Mouse (Mus musculus): ENCODE measurements around the gene Hnrnpa2b1.
"Not testable (repeated sequence)": the region's sequence is repeated elsewhere in the genome, so short reads cannot be mapped to it uniquely, and the experiment has no call there.

Hnrnpa2b1 gene

GRCm38 (mm10) chr6:51469715-51470310 lies at the start of gene Hnrnpa2b1:
Gene Hnrnpa2b1, minus strand, starts transcription at chr6:51469894.
- DNase-seq: peak; percentile 98

- DNase-seq: no peak
Observed at GRCm38 (mm10) chr6:51514860-51515259, 45.2 kb upstream of the Hnrnpa2b1 start.

DNA sequence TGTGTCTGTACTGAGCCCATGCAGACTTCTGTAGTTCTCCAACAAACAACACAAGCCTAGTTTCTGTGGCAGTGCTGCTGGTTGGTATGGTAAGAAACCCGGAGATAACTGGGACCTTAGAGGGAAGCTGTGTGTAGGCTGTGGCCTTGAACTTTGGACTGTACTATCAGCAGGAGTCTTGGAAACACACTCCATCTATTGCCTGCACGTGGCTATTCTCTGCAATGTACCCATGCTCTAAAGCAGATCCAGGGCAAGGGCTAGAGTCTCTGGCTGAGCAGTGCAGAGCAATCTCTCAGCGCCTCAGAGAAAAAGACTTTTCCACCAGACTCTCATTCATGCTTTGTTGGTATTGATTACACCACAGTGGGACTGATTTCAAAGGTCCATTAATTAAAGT lies 44.1 kb upstream of the Hnrnpa2b1 start:
- no peak for DNase-seq

- no peak for DNase-seq
Observed at GRCm38 (mm10) chr6:51510946-51511345, 41.3 kb upstream of the Hnrnpa2b1 start.

DNA sequence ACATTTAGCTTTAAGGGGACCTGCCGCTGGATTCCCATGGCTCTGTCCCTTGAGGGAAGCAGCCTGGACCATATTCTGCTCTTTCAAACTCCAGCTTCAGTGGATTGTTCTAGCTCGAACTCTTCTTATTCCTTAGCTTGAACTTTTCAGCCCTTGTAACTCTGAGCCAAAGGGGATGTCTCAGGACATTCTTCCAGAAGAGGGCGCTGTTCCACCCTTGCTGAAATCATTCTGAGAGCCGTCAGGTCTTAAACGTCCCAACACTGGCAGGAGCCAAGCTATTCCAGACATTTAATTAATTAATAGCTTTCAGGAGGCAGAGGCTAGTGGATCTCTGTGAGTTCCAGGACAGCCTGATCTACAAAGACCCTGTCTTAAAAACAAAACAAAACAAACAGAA lies 40.4 kb upstream of the Hnrnpa2b1 start:
- DNase-seq: peak; percentile 52 to 54

- DNase-seq: peak; percentile 66 to 74
Observed at GRCm38 (mm10) chr6:51508750-51509648, 39.3 kb upstream of the Hnrnpa2b1 start.

DNA sequence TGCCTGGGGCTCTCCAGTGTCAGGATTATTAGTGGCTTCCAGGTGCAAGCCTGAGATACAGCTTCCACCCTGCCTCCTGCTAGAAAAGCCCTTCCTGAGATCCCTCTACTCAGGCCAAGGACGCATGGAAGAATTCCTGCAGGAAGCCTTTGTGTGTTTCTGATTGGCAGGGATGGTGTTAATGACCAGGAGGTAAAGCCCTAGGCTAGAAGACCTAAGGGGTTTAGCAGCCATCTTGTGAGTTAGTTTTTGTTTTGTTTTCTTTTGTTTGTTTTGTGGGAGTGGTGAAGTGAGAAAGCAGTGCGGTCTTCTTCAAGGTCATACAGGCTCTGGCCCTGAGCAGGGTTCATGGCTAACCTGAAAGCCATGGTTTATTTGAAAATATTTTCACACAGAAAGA lies 37.9 kb upstream of the Hnrnpa2b1 start:
- DNase-seq: no peak

DNA sequence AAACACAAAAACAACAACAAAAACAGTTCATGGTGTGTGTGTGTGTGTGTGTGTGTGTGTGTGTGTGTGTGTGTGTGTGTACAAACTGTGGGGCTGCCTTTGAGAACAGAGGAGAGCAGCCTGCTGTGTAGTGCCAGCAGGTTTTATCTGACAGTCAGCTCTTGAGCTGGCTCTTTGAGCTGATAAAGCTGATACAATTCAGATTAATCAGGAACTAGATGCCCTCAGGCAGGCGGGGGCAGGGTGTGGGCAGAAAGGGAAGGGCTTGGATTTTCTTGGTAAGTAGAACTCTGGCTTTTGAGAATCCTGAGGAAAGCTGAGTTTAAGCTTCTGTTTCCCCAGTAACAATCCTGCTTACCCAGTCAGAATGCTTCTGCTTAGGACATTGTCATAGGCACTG lies 36.0 kb upstream of the Hnrnpa2b1 start:
- no peak for DNase-seq

DNA sequence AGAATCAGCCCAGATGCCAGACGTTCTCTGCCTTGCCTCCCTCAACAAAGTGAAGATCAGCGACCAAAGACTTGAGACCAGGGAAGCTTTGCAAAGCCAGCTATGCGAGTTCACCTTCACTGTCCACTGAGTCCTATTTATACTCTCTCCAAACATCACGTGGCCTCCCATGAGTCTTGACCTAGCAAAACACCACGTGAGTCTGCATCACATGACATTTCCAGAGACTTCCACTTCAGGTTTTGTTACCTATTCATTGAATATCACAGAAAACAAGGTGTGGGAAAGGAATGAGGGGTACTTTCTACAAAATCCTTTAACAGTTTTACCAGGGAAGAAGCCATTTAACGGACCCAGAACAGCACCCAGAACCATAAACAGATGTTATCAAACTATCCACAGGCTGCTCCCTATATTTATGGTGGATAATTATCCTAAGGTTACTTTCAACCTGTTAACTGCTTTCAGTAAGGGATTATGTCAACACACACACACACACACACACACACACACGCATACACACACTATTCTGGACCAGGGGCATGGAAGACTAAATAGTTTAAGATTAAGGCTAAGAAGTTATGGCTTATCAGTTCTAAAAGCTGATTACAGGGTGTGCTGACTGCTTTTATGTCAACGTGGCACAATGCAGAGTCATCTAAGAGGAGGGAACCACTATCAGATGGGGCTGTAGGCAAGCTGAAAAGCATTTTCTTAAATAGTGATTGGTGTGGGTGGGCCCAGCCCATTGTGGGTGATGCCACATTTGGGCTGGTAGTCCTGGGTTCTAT lies 27.8 kb upstream of the Hnrnpa2b1 start:
- no peak for DNase-seq

DNA sequence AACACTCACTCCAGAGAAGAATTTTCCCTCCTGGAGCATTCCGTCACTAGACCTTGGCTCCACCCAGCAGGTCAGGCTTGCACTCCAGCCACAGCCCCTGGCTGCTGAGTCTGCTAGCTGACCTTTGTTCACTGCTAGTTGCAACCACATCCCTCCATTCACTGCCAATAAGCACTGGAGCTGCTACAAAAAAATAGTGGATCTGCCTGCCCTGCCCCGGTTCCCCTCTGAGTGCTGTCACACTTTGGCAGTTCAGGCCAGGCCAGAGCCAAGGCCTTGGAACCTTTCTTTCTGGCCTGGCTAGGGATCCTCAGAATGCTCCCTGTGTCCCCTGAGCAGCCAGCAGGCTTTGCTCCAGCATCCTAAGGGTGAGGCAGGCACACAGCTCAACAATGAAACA lies 20.1 kb upstream of the Hnrnpa2b1 start:
- DNase-seq: peak; percentile 21 to 26

DNA sequence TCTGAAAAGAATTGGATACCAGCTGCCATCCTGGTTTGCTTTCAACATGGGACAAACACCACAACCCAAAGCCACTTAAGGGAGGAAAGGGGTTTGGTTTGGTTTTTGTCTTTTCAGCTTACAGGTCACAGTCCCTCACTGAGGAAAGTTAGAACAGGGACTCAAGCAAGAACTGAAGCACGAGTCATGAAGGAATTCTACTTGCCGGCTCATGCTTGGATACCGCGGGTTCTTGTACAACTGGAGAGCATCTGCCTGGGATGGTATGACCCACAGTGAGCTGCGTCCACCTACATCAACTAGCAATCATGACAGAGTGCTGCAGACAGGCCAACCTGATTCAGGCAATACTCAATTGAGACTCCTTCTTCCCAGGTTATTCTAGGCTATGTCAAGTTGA lies 17.0 kb upstream of the Hnrnpa2b1 start:
- no peak for DNase-seq

- no peak for DNase-seq
Observed at GRCm38 (mm10) chr6:51486076-51486710, 16.5 kb upstream of the Hnrnpa2b1 start.

GRCm38 (mm10) chr6:51485646-51486045 lies 16.0 kb upstream of the Hnrnpa2b1 start:
- DNase-seq: no peak

- not testable (repeated sequence) for DNase-seq
Observed at GRCm38 (mm10) chr6:51484556-51484955, 14.9 kb upstream of the Hnrnpa2b1 start.

GRCm38 (mm10) chr6:51483861-51484260 lies 14.2 kb upstream of the Hnrnpa2b1 start:
- no peak for DNase-seq

- no peak for DNase-seq
Observed at GRCm38 (mm10) chr6:51481548-51481947, 11.9 kb upstream of the Hnrnpa2b1 start.

DNA sequence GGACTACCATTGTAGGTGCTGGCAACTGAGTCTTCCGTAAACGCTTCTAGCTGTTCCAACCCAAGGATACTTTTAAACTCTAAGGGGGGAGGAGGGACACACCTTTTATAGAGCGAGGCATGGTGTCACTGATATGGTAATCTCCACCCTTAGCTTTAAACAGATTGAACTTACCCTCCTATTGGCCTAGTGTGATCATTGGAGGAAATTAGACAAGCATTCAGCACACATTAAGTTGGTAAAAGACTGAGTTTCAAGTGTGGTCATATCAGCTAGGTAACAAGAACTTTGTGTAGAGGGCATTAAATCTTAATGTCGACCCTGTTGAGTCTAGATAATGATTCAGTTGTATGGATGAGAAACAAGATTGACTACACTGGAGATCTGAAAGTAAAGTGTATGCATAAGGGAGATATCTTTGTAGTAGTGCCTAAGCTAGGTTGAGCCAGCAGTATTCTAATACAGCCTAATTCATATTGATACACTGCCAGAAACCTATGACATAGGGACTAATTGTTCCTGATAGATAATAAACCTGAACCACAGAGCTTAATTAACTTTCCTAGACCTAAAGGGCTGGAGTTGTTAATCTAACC lies 9.5 kb upstream of the Hnrnpa2b1 start:
- DNase-seq: no peak

DNA sequence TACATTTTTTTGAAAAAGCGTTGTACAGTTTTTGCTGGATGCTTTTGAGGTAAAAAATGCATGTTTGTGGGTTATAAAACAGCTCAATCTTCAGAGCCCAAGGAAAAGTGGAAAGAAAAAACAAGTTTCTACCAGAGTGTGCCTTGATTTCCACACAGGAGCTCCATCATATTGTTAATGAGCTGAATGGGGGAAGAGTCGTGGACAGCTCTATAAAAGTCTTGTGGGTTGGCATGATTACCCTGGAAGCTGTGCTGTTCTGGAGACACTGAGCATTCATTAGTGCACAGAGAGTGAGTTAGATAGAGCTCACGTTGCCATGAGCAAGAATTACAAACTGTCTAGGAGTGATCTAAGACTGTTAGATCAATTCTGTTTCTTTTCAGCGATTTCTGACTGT lies 2.5 kb upstream of the Hnrnpa2b1 start:
- no peak for DNase-seq

DNA sequence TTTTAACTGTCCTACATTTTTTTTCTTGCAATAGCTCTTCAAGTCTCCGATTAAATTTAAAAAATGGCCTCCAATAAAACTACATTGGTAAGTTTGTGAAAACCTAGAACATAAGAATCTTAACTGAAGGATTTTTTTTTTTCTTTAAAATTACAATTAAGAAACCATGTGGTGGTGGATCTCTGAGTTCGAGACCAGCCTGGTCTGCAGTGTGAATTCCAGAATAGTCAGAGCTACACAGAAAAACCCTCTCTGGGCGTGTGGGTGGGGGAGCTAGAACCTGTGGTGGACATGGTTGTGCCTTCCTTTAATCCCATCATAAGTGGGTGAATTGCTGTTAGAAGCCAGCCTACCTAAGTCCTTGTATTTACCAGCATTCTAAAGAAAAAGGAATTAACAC lies 2.1 kb upstream of the Hnrnpa2b1 start:
- no peak for DNase-seq

GRCm38 (mm10) chr6:51471179-51471505 lies 1.4 kb upstream of the Hnrnpa2b1 start:
- DNase-seq: no peak

DNA sequence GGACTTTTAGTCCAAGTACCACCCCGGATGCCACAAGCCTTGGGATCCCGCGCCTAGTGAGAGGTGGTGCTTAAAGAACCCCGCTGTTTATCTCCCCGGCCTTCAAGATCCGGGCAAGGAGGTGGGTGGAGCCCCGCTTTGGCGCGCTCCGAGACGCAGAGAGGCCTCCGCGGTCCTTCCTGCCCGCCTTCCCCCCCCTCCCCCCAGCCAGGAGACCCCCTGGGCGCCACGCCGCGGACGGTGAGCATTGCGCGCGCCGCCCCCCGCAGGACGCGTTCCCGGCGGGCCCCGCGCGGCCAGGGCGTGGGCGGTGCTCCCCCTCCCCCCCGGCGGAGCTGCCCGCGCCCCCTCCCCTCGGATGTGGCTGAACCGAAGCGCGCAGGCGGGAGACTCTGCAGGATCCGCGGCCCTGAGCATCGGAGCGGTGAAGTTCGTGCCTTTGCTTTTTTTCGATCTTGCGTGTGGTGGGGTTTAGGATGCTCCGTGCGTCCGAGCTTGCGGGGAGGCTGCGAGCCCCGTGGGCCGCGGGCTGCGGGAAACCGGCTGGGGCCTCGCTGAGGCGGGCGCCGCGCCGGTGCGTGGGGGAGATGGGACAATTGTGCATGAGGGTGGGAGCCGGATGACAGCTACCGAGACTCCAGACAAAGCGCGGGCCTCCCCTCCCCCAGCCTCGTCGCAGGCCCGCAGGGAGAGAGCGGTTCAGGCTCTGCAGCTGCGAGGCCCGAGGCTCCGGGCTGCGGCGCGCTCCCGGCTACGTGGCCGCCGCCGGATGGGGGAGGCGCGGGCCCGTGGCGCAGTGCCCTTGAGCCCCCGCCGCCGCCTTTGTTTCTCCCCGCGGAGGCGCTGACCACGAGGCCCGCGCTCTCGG lies 851 bp upstream of the Hnrnpa2b1 start, which contains the start of gene Cbx3:
Gene Cbx3, plus strand, starts transcription at position 50 of the 868 bp plus-strand sequence.
- DNase-seq: peak; percentile 67 to 75

Data from lung, adult 18-20 months (tissue).